Mouse (Mus musculus) gastrocnemius, postnatal 14 days (tissue): ENCODE results near the gene Thsd4. TPM values are rescaled to one million over a fixed set of nuclear protein-coding genes. Genes with fewer than 3 reads are reported as not detected.
A peak's percentile ranks its signal among the peaks of the same experiment; 100 is the strongest.

Experiments
- DNase-seq: peaks from one replicate; pipeline ENCODE4 v3.0.0; 2021; ENCODE audit warnings: mixed read lengths
- intact Hi-C: fragments of 180-260 bp; cut with DNase I; formaldehyde crosslinking; loops from one replicate; pipeline ENCODE4 v1.15.1; 2025; ENCODE audit warnings: low total_unique reads
- total RNA-seq, 2 experiments: library from RNA; stranded (reverse); gene quantifications; 2 replicates each; pipeline ENCODE4 v1.2.3; 2021

The Thsd4 gene
- total RNA-seq, 2 experiments from 2014 or later, result 2.4 to 3.7 TPM

DNA sequence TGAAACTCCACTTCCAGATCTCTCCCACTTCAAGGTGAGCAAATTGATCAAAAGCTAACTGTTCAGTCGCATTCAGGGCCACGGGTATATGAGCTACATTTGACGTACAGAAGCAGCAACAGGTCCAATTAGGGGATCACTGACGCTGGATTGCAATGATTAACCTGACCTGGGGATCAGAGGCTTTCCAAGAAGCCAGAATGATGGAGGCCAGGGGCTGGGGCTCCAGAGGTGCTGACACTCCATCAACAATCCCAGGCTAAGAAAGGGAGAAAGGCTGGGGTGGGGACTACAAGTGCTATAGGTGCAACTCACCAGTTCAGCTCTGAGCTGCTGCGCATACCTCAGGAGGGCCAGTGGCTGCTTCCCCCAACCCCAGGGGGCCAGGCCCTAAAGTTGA lies 703 bp downstream of the Thsd4 start:
- DNase-seq, result no peak
- intact Hi-C loops, result loop anchor here (10.0 kb wide), 1 partner anchor 246 kb away; no protein-coding TSS in a partner anchor

DNA sequence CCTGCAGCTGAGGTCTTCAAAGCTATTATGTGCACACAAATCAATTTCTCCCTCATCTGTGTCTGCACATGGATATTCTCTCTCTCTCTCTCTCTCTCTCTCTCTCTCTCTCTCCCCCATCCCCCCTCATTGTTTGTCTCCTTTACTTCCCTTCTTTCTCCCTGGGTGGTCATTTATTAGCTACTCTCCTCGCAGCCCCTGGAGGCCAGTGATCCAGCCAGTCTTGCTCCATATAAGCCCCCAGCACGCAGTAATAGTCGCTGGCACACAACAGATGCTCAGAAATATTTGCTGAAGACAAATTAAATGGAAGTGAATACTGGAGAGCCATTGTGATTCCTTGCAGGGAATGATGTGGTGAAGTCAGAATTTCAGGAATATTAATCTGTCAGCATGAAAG lies 2.2 kb downstream of the Thsd4 start:
- DNase-seq, result no peak
- intact Hi-C loops, result no loop called here

DNA sequence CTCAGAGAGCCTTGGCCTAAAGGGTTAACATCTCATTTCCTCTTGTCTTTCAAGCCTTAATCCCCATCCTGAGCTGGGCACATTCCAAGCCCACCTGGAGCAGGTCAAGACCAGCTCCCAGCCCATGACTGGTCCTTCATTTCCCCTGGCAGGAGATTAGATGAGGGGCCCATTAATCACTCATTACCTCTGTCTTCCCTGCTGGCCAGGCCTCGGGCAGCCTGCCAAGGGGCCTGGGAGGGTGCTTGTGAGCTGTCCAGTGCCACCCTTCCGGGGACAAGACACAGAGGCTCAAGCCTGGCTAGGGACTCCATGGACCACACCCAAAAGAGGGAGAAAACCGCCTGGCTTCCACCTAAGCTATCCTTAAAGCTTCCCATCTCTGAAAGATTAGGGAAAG lies 3.6 kb downstream of the Thsd4 start:
- intact Hi-C loops, result no loop called here
- DNase-seq, result no peak

DNA sequence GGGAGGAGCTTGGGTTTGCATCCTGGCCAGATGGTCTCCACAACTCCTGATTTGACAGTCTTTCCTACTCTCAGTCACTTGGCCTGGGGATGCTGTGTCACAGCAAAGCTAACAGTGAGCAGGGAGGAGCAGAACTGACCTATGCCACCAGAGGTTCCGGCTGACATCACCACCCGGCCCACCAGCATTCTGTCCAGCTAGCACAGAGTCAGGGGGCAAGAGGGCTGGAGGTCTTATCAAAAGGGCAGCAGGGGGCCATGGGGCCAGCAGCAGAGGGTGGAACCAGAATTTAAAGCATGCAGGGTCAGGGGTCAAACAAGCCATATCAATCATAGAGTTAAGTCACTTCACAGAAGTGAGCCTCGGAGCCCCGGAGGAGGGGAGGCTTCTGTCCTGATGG lies 4.7 kb downstream of the Thsd4 start:
- no peak for DNase-seq
- intact Hi-C loops, result no loop called here

DNA sequence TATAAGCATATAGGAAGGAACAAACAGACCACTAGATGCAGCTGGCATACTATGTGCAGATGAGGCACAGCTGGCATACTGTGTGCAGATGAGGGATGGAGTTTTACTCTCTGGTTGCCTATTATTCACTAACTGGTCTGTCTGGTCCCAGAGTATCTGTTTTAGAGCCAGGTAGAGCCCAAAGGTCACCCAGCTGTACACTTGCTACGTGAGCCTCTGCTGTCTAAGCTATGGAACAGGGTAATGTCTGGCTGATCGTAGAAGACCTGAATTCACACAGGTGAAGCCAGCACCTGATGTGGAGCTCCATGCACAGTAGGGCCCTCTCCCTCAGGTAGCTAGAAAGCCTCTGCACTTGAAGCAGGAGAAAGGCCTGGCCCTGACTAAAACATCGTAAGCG lies 5.5 kb downstream of the Thsd4 start:
- no peak for DNase-seq
- intact Hi-C loops, result no loop called here

DNA sequence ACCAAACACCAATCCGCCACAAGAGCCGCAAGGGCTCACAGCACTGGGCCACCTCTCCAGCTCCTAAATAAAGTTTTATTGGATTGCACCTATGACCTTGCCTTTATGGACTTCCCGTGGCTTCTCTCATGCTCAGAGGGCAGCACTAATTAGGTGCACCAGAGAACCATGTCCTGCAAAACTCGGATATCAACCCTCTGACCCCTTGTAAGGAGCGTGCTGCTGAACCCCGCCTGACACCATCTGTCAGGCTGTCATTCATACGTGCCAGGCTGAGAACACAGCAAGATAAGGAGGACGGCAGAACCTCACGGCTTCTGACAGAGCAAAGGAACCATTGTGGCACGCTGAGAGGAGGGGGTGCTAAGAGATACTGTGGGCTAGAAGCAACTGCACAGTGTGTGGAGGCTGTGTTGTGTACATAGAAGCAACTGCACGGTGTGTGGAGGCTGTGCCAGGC lies 8.5 kb downstream of the Thsd4 start:
- no peak for DNase-seq
- intact Hi-C loops, result no loop called here

DNA sequence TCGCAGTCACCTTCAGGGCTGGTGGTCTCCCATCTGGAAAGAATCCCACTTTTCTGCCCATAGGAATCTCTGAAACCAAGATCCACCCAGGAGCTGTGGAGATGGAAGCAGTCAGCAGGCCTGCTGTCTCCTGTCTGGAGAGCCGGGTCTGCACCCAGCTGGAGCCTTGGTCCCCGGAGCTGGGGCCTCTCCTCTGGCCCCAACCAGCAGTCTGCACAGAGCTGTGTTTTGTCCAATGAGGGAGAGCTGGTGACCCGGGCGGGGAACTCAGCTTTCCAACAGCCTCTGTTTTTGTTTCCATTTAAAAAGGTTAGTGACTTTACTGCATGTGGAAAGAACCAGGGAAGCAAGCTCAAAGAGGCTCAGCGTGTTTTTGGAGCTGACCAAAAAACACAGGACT lies 11.0 kb downstream of the Thsd4 start:
- DNase-seq, result no peak
- intact Hi-C loops, result no loop called here

DNA sequence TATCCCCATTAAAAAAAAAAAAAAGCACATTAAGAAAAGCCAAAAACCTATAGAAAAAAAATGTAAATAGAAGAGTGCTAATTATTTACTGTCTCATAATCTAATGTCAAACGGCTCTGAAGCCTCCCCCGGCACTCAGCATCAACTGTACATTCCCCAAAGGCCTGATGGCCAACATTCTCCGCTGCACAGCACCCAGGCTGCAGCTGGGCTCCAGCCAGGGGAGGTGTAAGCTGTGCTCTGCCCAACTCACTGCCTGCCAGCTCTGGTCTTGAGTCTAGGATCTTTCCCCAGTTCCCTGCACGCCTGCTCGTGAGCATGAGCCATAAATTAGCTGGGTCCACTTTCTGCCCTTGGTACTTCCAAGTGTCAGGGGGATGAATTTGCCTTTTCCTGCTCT lies 15.7 kb downstream of the Thsd4 start:
- no peak for DNase-seq
- intact Hi-C loops, result no loop called here

DNA sequence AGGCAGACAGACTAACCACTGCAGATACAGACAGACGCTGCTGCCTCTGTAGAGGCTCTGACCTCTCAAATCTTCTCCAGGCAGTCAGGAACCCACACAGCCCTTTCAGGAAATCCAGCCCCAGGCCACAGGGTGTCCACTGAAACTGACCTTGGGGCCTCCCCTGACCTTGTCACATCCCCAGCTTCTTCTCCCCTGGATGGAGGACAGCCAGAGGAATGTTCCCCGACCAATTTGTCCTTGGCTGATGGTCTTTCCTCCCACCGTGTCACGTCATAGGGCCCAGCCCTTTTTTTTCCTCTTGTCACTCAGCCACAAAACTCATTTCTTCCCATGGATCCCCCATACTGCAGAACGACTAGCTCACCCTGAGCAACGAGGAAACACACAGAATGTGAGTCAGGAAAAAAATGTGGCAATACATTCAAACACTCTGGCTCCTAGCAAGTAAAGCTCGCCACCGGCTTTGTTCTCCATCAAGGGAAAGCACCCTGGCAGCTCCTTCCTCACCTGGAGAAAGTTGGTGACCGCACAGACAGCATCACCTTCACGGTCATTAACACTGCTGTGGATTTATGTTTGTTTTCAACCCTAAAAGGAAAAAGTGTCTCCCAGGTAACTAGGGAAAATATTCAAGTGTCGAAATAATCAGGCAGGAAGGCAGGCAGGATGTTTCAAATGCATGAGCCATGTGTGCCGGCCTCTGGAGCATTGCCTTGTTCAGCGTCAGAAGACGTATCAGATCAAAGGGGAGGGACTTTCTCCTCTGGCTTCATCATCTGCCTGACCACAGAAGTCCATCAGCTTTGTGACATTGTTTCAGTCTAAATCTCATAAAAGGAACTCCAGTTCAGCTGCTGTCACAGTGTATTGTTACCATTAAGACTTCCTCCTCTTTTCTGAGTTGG lies 17.2 kb downstream of the Thsd4 start:
- intact Hi-C loops, result no loop called here
- DNase-seq, result no peak

DNA sequence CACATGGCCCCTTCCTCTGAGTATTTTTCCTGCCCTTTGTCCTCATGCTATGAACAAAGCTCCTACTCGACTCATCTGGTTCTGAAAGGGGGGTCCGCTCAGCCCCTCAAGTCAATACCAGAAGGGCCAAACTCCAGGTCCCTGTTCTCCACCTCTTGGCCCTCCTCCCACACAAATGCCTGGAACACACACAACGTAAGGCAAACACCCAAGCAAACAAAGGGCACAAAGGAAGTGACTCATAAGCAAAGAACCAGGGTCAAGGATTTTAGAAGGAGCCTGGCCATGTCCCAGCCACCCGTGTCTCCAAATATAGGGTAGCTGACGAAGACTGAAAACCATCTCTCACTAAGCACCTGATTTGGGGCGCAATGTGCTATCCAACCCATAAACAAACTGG lies 19.6 kb downstream of the Thsd4 start:
- DNase-seq, result no peak
- intact Hi-C loops, result no loop called here

DNA sequence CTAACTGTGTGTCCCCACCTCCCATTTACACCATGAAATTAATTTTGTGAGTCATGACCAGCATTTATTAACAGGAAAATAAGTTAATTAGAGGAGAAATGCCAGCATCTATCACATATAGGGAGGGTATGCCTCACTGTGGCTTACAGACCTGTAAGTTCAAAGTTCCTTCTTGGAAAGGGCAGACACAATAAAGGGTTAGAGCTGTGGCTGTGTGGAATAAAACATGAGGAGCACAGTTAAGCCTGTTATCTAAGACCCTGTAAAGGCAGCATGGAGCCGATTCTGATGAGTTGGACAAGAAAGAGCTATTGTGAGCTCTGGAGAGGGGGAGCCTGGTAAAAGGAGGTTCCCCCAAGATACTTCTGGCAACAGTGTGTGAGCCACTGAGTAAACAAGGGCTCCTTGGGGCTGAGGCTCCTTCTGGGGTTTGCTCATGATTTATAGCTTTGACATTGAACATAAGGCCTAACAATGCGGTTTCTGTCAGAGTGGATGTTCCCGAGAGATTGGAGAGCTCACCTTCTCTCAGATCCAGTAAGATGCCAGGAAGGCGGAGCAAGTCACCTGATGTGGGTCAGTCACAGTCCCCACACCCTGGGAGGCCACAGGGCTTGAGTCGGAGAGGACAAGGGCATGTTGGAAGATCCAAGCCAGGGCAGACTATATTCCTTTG lies 20.2 kb downstream of the Thsd4 start:
- intact Hi-C loops, result no loop called here
- DNase-seq, result no peak

DNA sequence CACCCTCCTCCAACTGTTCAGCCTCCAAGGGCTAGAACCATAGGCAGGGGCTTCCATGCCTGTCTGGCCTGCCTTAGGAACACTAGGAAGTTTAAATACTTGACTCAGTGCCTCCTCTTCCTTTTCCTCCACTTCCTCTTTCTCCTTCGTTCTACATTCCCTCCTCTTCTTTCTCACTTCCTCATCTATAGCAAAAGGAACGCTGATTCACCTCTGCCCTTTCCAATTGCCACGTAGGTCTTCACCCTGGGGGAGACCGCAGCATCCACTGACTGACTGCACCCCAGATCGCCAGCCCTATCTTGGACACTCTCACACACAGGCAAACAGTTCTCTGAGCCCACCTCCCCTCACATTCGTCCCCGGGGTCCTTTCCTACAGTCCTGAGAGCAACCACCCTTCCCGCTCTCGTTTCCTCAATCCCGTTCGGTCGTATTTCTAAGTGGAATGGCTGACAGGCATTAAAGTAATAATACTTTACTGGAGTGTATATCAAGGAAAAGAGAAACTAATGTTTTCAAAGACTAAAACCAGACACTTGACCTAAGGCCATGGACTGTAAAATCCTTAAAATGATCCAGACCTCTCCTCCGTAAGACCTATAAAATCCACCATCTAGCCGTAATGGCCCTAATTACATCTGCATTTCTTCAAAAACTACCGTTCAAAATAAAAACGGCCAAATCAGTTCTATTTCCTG lies 29.4 kb downstream of the Thsd4 start:
- intact Hi-C loops, result no loop called here
- DNase-seq, result no peak

DNA sequence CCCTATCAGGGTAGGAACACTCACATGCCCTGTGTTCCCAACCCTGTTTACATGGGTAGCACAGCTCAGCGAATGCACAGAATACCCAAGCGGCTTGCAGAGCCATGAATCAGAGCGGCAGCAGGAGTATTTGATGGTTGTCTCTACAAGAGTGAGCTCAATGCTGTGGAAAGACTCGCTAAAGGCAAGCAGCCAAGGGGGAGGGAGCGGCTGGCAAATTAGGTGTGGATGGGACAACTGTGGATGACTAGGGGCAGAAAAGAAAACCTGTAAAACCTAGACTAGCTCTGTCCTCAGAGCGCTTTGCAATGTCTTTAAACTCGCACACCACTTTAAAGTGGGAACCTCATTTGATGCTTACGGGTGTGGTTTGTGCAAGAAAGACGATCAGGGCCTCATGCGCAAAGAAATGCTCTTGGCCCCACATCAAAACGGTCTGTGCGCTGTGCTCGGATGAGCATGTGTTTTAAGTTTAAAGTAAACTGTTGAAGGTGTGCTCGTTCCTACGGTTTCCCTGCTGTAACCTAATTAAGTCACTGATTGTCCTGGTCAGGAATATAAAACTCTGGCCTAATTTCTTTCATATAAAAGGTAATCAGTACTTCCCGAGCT lies 30.3 kb downstream of the Thsd4 start:
- intact Hi-C loops, result no loop called here
- no peak for DNase-seq

DNA sequence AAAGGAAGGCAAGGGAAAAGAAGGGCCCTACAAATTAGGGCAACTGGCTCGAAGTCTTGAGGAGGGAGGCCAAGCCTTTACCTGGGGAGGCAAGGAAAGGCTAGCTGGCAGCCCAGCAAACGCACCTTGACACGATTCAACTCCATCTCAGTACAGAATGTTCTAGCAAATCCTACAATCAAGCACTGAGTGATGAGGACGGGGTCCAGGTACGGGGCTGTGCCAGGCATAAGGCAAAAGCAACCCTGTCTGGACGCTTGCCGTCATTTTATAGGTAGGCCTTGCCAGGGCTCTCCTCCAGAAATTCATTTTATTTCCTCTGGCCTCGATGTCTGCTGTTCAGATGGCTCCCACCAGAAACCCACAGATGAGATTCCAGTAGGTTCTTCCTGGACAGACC lies 30.8 kb downstream of the Thsd4 start:
- intact Hi-C loops, result no loop called here
- no peak for DNase-seq

DNA sequence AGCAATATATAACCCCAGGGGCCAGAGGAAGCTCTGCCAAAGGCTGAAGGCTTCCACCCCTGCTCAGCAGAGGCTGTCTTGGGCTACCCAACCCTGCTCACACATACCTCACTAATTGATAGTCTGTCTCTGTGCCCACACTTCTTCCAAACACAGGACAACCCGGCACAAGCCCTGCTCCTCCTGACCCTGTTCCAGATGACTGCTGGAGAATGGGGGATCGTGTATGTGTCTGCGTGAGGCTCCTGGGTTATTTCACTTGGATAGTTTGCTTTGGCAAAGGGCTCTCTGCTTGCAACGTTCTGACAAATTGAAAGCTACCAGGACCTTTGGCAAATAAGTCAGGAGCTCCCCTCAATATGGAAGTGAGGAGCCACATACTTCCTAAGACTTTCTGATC lies 33.0 kb downstream of the Thsd4 start:
- no peak for DNase-seq
- intact Hi-C loops, result no loop called here

DNA sequence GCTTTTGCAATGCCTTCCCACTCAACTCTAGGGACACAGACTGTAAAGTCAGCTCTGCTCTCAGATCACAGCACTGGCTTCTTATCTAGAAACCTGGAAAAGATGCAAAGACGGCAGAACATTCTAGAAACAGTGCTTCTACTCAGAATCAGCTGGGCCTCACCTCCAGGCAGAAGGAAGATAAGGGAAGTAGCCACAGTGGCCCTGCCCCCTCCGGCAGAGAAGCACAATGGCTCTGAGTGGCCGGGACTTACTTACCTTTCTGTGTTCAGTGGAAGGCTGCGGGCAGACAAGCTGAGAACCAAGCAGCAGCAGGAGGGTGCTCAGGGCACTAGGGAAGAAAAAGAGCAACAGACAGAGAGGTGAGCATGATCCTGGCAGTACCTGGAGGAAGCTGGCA lies 39.7 kb downstream of the Thsd4 start:
- intact Hi-C loops, result no loop called here
- no peak for DNase-seq

DNA sequence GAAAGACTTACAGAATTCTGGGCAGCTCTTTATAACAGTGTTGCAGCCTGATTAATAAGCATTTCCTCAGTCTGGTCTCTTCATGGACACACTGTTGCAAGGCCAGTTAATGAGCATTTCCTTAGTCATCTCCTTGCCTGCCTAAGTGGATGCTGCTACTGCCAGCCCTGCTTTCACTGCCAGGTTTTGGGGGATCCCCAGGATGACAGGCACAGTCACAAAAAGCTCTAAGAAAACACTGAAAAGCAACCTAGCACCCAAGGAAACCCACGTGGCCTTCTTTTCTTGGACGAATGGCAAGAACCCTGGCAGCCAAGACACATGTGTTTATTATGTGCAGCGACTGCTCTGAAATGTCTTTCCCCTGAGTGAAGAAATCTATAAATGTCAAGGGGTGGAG lies 41.8 kb downstream of the Thsd4 start:
- DNase-seq, result peak; percentile 27
- intact Hi-C loops, result no loop called here

DNA sequence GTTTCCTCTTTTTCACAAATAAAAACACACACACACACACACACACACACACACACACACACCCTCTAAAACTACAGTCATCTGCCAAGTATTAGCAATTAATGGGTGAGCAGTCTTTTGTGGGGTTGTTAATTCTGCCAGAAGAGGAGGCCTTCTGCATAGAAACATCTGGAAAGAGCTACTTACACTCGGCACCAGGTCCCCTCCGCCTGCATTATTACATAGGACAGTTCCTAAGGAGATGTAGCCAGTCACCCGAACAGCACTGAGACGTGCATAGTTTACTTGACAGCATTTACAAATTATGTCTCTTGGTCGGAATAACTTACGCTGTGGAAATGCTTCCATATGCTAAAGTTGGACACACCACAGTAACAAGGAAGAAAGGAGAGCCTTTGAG lies 43.0 kb downstream of the Thsd4 start:
- no peak for DNase-seq
- intact Hi-C loops, result no loop called here

DNA sequence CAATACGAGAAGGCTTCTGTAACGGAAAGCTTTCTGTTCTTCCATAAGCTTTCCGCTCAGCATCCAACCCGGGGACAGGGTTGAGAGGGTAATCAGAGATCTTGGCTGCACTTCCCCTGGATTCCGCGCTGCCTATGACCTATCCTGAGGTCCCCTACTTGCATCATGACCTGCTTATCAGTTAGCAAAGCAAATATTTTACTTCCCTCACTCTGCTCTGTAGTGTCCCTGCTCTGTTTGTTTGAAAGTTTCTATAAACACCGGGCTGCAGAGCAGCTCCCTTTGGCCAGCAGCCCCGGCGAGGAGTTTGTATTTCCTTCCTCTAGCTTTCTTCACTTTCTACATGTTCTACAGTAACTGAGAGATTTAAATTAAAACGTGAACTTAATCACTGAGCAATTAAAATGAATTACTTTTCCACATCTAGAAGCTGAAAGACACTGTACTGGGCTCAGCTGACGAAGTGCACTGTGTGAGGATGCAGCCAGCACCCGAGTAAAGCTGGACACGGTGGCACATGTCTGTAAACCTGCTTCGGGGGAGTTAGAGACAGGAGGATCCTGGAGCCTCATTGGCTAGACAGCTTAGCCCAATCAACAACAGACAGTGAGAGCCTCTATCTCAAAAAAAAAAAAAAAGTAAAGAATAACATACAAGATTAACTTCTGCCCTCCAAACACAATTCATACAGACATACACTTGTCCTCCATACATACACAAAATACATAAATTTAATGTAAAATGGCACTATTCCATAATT lies 43.7 kb downstream of the Thsd4 start:
- DNase-seq, result no peak
- intact Hi-C loops, result no loop called here
